Mouse (Mus musculus) T-cell, adult 2 months (primary cell): ENCODE data around the gene Slc41a3.
A peak's percentile ranks its signal among the peaks of the same experiment; 100 is the strongest.

Source experiments
- DNase-seq: peaks from one replicate; pipeline ENCODE4 v3.0.0; 2022; ENCODE audit warnings: low spot score

Gene Slc41a3

GRCm38 (mm10) chr6:90598197-90598596, 6.3 kb upstream of the Slc41a3 start:
- no peak for DNase-seq

GRCm38 (mm10) chr6:90600351-90600750, 4.2 kb upstream of the Slc41a3 start:
- no peak for DNase-seq

- no peak for DNase-seq
Observed at GRCm38 (mm10) chr6:90601736-90602135, 2.8 kb upstream of the Slc41a3 start.

GRCm38 (mm10) chr6:90602304-90602703, 2.2 kb upstream of the Slc41a3 start:
- no peak for DNase-seq

GRCm38 (mm10) chr6:90603126-90603525, 1.4 kb upstream of the Slc41a3 start:
- DNase-seq: no peak

- no peak for DNase-seq
Observed at GRCm38 (mm10) chr6:90604130-90604529, 395 bp upstream of the Slc41a3 start.

- DNase-seq: no peak
Observed at GRCm38 (mm10) chr6:90605298-90605665, 757 bp downstream of the Slc41a3 start.

GRCm38 (mm10) chr6:90606538-90606937, 2.0 kb downstream of the Slc41a3 start:
- peak; percentile 61 for DNase-seq

GRCm38 (mm10) chr6:90607196-90607595, 2.7 kb downstream of the Slc41a3 start:
- DNase-seq: peak; percentile 59

- DNase-seq: no peak
Observed at GRCm38 (mm10) chr6:90608186-90608585, 3.7 kb downstream of the Slc41a3 start.

- no peak for DNase-seq
Observed at GRCm38 (mm10) chr6:90610248-90610647, 5.7 kb downstream of the Slc41a3 start.

- no peak for DNase-seq
Observed at GRCm38 (mm10) chr6:90613277-90613676, 8.8 kb downstream of the Slc41a3 start.

GRCm38 (mm10) chr6:90615362-90615761, 10.8 kb downstream of the Slc41a3 start:
- no peak for DNase-seq

- DNase-seq: no peak
Observed at GRCm38 (mm10) chr6:90615991-90616390, 11.5 kb downstream of the Slc41a3 start.

GRCm38 (mm10) chr6:90616481-90616880, 12.0 kb downstream of the Slc41a3 start:
- no peak for DNase-seq

- peak; percentile 54 for DNase-seq
Observed at GRCm38 (mm10) chr6:90618274-90618673, 13.7 kb downstream of the Slc41a3 start.

GRCm38 (mm10) chr6:90618821-90619636, 14.5 kb downstream of the Slc41a3 start:
- DNase-seq: no peak

GRCm38 (mm10) chr6:90619936-90620335, 15.4 kb downstream of the Slc41a3 start:
- DNase-seq: no peak

- DNase-seq: no peak
Observed at GRCm38 (mm10) chr6:90620791-90621583, 16.5 kb downstream of the Slc41a3 start.

- no peak for DNase-seq
Observed at GRCm38 (mm10) chr6:90621584-90621890, 17.0 kb downstream of the Slc41a3 start.

- no peak for DNase-seq
Observed at GRCm38 (mm10) chr6:90622758-90623455, 18.4 kb downstream of the Slc41a3 start.

GRCm38 (mm10) chr6:90623456-90623836, 18.9 kb downstream of the Slc41a3 start:
- no peak for DNase-seq

- DNase-seq: no peak
Observed at GRCm38 (mm10) chr6:90624184-90624583, 19.7 kb downstream of the Slc41a3 start.
